Mouse (Mus musculus): ENCODE measurements around the gene Slc6a11.

Gene Slc6a11

GRCm38 (mm10) chr6:114182366-114183179 is 51.5 kb downstream of the Slc6a11 start:
- no peak for DNase-seq

- no peak for DNase-seq
These were observed 56.1 kb downstream of the Slc6a11 start for GRCm38 (mm10) chr6:114187121-114187520.

- DNase-seq = no peak
These were observed 57.8 kb downstream of the Slc6a11 start for GRCm38 (mm10) chr6:114188869-114189268.

- DNase-seq = no peak
These were observed 65.0 kb downstream of the Slc6a11 start for GRCm38 (mm10) chr6:114195998-114196397.

DNA sequence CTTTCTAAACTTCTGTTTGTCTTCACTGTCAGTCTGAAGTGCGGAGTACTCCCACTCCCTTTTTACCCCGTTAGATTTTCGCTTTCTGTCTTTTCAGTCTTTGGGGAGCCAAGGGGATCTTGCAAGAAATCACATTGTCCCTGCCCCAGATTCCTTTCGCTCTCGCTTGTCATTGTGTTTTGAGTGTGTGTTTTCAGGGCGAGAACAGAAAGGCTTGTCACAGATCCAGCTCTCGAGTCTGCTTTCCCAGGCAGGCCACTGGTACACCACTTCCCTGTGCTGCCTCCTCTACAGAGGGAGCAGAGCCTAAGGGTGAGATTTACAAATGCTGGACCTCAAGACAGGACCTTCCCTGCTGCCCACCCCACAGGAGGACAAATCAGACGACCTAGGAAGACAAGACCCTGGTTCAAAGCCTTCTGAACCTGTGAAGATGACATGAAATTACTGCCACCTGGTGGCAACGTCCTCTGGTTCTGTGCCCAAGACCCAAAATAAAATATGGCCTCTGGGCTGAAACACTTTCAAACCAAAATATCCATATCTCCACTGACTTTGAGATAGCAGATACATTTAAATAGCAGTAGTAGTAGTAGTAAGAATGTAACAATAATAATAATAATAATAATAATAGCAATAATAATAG is 68.3 kb downstream of the Slc6a11 start:
- no peak for DNase-seq

DNA sequence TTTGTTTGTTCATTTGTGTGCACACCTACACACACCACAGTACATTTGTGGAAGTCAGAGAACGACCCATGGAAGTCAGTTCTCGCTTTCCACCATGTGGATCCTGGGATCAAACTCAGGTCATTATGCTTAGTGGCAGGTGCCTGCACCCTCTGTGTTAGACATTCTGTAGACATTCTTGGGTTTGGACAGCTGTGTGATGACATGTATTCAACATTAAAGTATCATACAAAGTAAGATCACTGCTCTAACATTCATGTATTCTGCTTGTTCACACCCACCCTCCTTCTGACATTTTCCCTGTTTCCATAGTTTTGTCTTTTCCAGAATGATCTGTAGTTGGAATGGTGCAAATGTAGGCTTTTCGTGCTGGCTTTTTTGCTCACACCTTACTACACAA is 73.5 kb downstream of the Slc6a11 start:
- no peak for DNase-seq

DNA sequence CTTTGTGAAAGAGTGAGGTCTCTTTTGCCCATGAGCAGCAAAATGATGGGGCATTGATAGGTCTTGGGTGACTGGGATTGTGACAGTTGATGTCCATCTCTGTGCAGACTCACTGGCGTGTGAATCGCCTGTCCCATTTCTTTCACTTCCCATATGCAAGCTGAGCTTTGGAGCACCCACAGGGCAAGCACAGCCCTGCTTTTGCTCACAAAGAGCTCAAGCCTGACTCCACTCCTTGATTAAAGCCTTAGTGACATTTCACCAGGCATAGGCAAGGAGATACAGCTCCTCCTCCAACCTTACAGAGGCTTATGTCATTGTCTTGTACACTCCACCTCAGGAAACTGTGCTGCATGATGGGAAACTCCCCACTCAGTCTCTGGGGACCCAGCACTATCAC is 77.3 kb downstream of the Slc6a11 start:
- no peak for DNase-seq

DNA sequence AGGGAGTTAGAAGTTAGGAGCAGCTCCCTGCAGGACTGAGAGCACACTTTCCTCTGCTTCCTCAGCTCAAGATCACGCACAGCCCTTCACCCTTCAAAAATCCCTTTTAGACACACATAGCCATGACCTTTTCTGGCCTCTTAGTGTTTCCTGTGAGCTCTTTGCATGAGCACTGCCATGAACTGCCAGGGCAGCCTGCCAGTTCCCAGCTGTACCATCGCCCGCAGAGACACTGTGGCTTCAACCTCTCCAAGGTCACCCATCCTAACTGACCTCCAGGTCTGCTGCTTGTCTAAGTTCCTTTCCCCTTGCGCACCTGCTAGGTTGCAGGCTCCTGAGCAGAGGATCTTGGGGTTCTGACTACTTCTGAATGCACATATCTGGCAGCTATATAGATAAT is 83.4 kb downstream of the Slc6a11 start:
- DNase-seq = no peak

GRCm38 (mm10) chr6:114216741-114217414 is 85.8 kb downstream of the Slc6a11 start:
- DNase-seq = no peak

- DNase-seq = no peak
These were observed 93.4 kb downstream of the Slc6a11 start for GRCm38 (mm10) chr6:114224399-114224798.

GRCm38 (mm10) chr6:114227378-114227777 is 96.3 kb downstream of the Slc6a11 start:
- no peak for DNase-seq

GRCm38 (mm10) chr6:114228196-114228595 is 97.2 kb downstream of the Slc6a11 start:
- no peak for DNase-seq

GRCm38 (mm10) chr6:114238892-114239644 is 108.0 kb downstream of the Slc6a11 start:
- DNase-seq = no peak

- no peak for DNase-seq
These were observed 114.6 kb downstream of the Slc6a11 start for GRCm38 (mm10) chr6:114245665-114246064.

DNA sequence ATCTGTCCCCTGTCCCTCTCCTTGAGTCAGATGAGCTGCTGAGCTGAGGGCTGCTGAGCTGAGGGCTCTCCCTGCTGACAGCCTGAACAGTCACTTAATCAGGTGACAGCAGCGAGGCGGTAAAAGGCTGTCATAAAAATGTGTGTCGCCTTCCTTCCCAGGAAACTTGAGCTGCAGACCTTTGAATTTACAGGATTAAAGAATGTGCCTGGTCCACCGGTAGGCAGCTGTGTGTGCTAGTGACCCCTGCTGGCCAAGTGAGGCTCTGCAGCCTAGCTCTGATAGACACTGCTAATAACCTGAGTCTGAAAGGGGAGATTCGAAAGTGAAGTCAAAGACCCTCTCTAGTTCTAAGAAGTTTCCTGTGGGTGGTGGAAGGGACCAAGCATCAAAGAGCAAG is 119.3 kb downstream of the Slc6a11 start:
- DNase-seq = peak; percentile 31 to 46

GRCm38 (mm10) chr6:114254927-114255326 is 123.9 kb downstream of the Slc6a11 start:
- DNase-seq = no peak

DNA sequence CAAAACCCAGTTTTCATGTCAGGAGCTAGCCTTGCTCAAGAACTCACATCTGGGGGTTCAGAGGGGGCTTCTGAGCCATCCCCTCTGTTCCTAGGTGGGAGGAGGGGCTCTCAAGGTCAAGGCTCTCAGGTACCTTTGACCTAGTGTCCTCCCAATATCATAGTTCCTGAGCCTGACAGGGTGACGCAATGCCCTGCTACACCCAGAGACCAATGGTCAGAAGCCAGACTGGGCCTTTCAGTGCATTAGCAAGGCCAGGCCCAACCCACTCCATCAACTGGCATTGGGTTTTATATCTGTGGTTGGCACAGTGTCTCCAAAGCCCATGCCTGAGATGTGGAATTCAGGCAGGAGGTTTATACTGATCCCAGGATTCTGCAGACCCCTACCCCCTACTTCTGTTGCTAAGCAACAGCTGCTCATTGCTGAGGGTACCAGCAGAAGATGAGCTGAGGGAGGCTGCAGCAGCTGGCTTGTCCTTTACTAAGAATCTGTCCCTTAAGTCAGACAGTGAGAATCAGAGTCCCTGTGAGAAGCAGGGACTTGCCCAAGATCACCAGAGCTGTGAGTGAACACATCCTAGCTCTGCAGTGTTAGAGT is 126.8 kb downstream of the Slc6a11 start:
- DNase-seq = no peak

GRCm38 (mm10) chr6:114258661-114259193 is 127.7 kb downstream of the Slc6a11 start:
- DNase-seq = no peak

GRCm38 (mm10) chr6:114261609-114262008 is 130.6 kb downstream of the Slc6a11 start:
- DNase-seq = no peak

- no peak for DNase-seq
These were observed 133.0 kb downstream of the Slc6a11 start for GRCm38 (mm10) chr6:114264010-114264409.

- no peak for DNase-seq
These were observed 133.4 kb downstream of the Slc6a11 start for GRCm38 (mm10) chr6:114264426-114264825.

- DNase-seq = no peak
These were observed 135.2 kb downstream of the Slc6a11 start for GRCm38 (mm10) chr6:114266273-114266672.
